Mouse (Mus musculus) adrenal gland, adult (tissue): Measurements from ENCODE around the gene Gm20696.

Experiments used
- DNase-seq, 2 experiments: peaks; one replicate each; pipeline ENCODE4 v3.0.0; 2022 to 2023; ENCODE audit warnings: low spot score in 1 of 2; ENCODE audit not compliant: inconsistent age in 2 of 2

The Gm20696 gene

DNA sequence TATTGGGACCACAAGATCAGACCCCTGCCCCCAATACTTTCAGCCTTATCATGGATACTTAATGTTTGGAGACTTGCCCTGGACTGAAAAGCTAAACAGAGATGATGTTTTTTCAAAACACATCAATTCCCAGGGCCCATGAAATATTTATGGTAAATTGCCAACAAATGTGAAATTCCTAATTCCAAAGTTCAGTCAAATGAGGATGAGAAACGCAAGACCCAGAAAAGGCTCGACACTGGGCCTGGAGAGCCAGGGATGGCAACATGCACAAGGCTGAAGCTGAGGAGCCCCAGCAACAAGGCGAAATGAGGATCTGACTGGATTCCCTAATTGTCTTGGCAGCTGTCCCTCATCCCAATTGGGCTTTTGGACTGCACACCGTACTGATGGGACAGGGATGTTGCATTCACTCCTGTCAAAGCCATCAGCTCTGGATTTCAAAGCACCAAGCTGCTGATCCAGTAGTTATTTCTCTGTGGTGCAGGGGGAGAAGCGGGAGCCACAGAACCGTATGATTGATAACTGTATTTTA lies 438.2 kb downstream of the Gm20696 start:
- no peak for DNase-seq

DNA sequence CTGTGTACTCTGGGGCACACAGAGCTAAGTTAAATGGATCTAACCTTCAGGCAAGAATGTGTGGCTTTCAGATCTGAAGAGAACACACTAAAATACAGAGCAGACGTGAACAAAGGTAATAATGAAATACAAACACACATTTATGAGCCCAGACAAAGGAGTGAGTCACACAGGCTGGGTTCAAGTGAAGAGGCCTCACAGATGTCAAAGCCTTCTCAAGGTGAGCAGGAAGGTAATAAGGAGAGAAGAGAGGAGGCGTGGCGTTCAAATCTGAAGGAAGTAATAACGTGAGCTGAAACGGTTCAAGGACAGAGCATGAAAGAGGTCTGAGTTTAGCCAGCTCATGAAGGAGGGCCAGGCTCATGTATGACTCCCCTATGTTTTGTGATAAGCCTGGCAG lies 445.4 kb downstream of the Gm20696 start:
- DNase-seq, result no peak

DNA sequence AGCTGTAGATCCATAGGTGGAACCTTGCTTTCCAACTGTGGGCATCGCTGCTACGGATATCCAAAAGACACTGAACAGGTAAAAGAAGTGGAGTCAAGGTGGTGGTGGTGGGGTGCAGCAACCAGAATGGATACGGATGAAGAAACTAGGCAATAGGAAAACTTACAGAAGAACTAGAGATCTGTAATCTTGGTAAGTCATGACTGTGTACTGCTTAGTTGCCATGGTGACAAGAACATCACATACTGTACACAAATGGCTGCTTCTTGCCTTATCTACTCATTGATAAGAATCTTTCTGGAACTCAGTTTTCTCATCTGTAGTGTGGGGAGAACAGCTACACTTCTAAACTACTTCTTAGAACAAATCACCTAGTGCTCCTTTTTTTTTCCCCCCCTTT lies 446.1 kb downstream of the Gm20696 start:
- no peak for DNase-seq

DNA sequence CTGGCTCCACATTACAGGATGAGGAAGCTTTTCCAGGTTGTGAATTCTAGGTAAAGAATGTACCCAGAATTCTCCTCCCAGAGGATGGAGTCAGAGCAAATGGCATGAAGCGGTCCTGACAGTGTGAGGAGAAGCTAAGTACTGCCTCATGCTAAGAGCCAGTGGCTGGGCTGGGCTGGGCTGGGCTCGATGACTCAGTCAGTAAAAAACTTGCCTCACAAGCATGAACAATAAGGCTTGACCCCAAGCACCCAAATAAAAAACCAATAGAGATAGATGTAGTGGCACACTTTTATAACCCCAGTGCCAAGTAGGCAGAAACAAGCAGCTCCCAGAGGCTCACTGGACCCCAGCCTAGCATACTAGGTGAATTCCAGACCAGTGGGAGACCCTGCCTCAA lies 448.8 kb downstream of the Gm20696 start:
- DNase-seq, result no peak

DNA sequence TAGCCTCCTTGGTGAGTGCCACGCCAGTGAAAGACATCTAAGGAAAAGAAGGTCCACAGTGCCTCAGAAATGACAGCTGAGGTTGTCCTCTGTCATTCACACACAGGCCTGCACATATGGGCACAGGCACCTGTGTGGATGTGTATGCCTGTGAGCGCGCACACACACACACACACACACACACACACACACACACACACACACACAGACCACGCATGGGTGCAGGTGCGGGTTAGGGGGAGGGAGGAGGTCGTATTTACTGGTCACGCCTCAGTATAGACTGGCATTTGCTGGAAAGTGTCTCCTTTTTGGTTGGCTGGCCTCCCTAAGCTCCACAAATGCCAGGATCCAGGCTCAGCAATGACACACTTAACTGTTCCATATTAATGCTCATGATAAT lies 449.4 kb downstream of the Gm20696 start:
- DNase-seq, result no peak

DNA sequence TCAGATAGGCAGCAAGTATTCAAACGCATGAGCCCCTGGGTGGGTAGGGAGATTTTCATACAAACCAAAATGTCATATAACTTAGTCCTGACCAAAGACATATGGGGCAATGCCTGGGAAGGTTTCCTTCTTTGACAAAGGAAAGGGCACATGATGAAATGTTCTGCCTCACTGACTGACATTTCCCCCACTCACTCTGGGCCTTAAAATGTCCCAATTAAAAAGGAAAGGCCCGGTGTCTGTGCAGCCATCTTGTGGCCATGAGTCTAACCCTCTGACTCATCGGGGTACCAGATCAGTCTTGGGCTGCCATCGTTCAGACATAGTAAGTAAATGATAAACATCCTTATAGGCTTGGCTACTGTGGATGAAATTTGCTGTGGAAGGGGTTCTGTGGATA lies 454.1 kb downstream of the Gm20696 start:
- no peak for DNase-seq

DNA sequence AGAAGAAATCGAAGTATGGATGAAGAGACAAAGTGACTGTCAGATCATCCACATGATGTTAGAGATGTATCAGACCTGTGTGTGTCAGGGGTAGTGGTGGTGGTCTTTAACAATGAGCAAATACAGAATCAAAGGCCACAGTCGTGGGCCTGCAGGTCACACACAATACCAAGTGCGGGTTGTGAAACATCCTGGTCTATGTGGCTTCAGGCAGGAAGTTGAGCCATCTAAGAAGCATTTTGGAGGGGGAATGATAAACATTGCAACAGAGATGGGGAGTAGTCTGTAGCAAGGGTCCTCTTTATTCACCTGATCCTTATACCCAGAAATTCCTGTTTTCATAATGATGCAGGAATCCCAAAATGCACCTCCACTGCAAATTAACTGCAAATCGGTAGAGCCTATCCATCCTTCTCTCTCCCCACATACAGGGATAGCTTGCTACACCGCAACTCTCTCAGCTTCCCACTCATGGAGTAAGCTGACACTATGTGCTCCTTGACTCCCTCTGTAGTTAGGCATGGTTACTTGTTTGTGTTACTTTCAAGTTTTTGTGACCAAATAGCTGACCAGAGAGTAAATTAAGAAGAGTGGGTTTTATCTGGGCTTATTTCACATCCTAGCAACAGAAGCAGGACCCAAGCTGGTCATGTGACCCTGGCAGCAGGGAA lies 454.8 kb downstream of the Gm20696 start:
- DNase-seq, result no peak

DNA sequence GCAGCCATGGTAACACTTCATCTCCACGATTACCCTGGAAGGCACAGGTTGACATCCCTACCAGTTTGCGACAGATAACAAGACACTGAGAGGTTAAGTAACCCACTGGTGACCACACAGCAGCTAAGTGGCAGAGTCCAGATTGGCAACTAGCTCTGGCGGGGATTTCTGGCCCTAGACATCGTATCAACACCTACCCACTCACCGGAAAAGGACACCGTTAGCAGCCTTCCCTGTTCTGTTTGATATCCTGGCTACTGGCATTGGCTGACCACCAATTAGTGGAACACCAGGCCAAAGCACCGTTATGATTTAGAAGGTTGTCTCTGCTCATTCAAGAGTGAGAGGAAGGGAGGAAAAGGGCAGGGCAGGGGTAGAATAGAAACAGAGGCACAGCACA lies 456.4 kb downstream of the Gm20696 start:
- no peak for DNase-seq
